Mouse (Mus musculus) intestine, embryonic 16.5 days (tissue): ENCODE data around the gene Vps13d. TPM values are rescaled to one million over a fixed set of nuclear protein-coding genes. Genes with fewer than 3 reads are reported as not detected.
A peak's percentile ranks its signal among the peaks of the same experiment; 100 is the strongest.

Experiments used
- ATAC-seq: fragments of 200-750 bp; cut with Nextera tagmentation; 2 replicates; pipeline ENCODE4 v1.8.0; 2017; ENCODE audit warnings: moderate TSS enrichment, moderate library complexity
- H3K27ac ChIP-seq: fragments of 300-500 bp; sonication (generic); 2 replicates; pipeline ENCODE4 v1.5.1; 2014; ENCODE audit warnings: mild to moderate bottlenecking, low read length
- H3K27me3 ChIP-seq: fragments of 300-500 bp; sonication (generic); replicated peaks from 2 replicates; pipeline ENCODE4 v1.6.1; 2014; ENCODE audit warnings: low read length, control low read depth, mixed read lengths; ENCODE audit not compliant: control insufficient read depth, insufficient read depth
- H3K36me3 ChIP-seq: fragments of 300-500 bp; sonication (generic); 2 replicates; pipeline ENCODE4 v1.6.1; 2014; ENCODE audit warnings: low read length, control low read depth; ENCODE audit not compliant: control insufficient read depth, insufficient read depth
- H3K4me1 ChIP-seq: fragments of 300-500 bp; sonication (generic); 2 replicates; pipeline ENCODE4 v1.6.1; 2014; ENCODE audit warnings: low read length, control low read depth, mixed read lengths; ENCODE audit not compliant: control insufficient read depth, insufficient read depth
- H3K4me2 ChIP-seq: fragments of 300-500 bp; sonication (generic); 2 replicates; pipeline ENCODE4 v1.6.1; 2014; ENCODE audit warnings: low read depth, low read length, control low read depth
- H3K4me3 ChIP-seq: fragments of 300-500 bp; sonication (generic); 2 replicates; pipeline ENCODE4 v1.5.1; 2014; ENCODE audit warnings: mild to moderate bottlenecking, low read length
- H3K9ac ChIP-seq: fragments of 300-500 bp; sonication (generic); 2 replicates; pipeline ENCODE4 v1.6.1; 2014; ENCODE audit warnings: low read depth, low read length
- H3K9me3 ChIP-seq: fragments of 300-500 bp; sonication (generic); 2 replicates; pipeline ENCODE4 v1.6.1; 2016; ENCODE audit warnings: low read length, control low read depth; ENCODE audit not compliant: control insufficient read depth
- WGBS: fragments of 180-500 bp; shearing (Covaris S2); extraction: QIAGEN DNeasy Blood & Tissue Kit; methylation state at CpG from one replicate; pipeline ENCODE4 v1.1.7; 2014; 5-methylcytosine and 5-hydroxymethylcytosine counted together
- polyA plus RNA-seq: library from polyadenylated mRNA; unstranded; fragments of >200 nt; fragmentation: Nextera tagmentation; extraction: Ambion mirVana; gene quantifications from 2 replicates; pipeline ENCODE4 v1.2.1, GENCODE M21; 2015

The Vps13d gene
- polyA plus RNA-seq, 1 experiment from 2014 or later = 11.4 TPM

- 60% methylated on average over 7 of the region's 7 CpGs for WGBS
- H3K27ac ChIP-seq = peak overlapping the region; percentile 81
- peaks cover 10% of the 10 kb centered on the region for H3K36me3 ChIP-seq
- H3K4me3 ChIP-seq = no peak overlapping the region
- no peaks in the 10 kb centered on the region for H3K9me3 ChIP-seq
- H3K9ac ChIP-seq = no peak overlapping the region
- H3K4me2 ChIP-seq = no peak overlapping the region
- peak; percentile 43 for ATAC-seq
- peaks cover 24% of the 10 kb centered on the region for H3K4me1 ChIP-seq
- no peaks in the 10 kb centered on the region for H3K27me3 ChIP-seq
Measured at GRCm38 (mm10) chr4:144931167-144931566, 263.6 kb downstream of the Vps13d start.

- Histone ChIP-seq H3K4me3 (no peak overlapping the region), H3K9ac (no peak overlapping the region), H3K27ac (peak overlapping the region; percentile 81), H3K4me2 (no peak overlapping the region), H3K9me3 (no peaks in the 10 kb centered on the region), H3K36me3 (peaks cover 10% of the 10 kb centered on the region), H3K4me1 (peaks cover 24% of the 10 kb centered on the region), H3K27me3 (no peaks in the 10 kb centered on the region)
- peak; percentile 78 for ATAC-seq
- 18% methylated on average over 10 of the region's 10 CpGs for whole genome bisulfite sequencing
Measured at GRCm38 (mm10) chr4:144930366-144930765, 264.4 kb downstream of the Vps13d start.

GRCm38 (mm10) chr4:144929811-144930221, 265.0 kb downstream of the Vps13d start:
- WGBS = 79% methylated on average over 1 of the region's 1 CpGs
- Histone ChIP-seq H3K27ac (peak overlapping the region; percentile 81), H3K9me3 (no peaks in the 10 kb centered on the region), H3K4me3 (no peak overlapping the region), H3K4me2 (no peak overlapping the region), H3K27me3 (no peaks in the 10 kb centered on the region), H3K4me1 (peaks cover 24% of the 10 kb centered on the region), H3K9ac (0 out of 2 replicates have a peak overlapping the region, but pooled peaks have one; percentile 31), H3K36me3 (peaks cover 10% of the 10 kb centered on the region)
- peak; percentile 23 for ATAC-seq

- no peak overlapping the region for H3K4me2 ChIP-seq
- no peak overlapping the region for H3K27ac ChIP-seq
- no peak overlapping the region for H3K4me3 ChIP-seq
- H3K9me3 ChIP-seq = no peaks in the 10 kb centered on the region
- peaks cover 24% of the 10 kb centered on the region for H3K4me1 ChIP-seq
- ATAC-seq = no peak
- no peak overlapping the region for H3K9ac ChIP-seq
- peaks cover 10% of the 10 kb centered on the region for H3K36me3 ChIP-seq
- WGBS = 82% methylated on average over 5 of the region's 5 CpGs
- H3K27me3 ChIP-seq = no peaks in the 10 kb centered on the region
Measured at GRCm38 (mm10) chr4:144928693-144929436, 265.9 kb downstream of the Vps13d start.

Other genes with a start within 250 kb of the Vps13d start
- 6.0 and 6.3 TPM in 2 replicates for gene Tnfrsf1b, start 51.9 kb upstream of the Vps13d start, polyA plus RNA-seq
- gene Tnfrsf8, start 120.2 kb upstream of the Vps13d start, polyA plus RNA-seq = 0.04 TPM in 1 of 2 replicates, not detected in the other